Mouse (Mus musculus) v-Abl transformed pro-B cells (cell line): ENCODE measurements around the gene Gm20388.

Experiments
- in situ Hi-C, 2 experiments: fragments of 400-800 bp; cut with MboI; formaldehyde crosslinking; loops; one replicate each; pipeline ENCODE4 v1.15.1; 2025; ENCODE audit not compliant: unreplicated experiment in 2 of 2

Gene Gm20388

GRCm38 (mm10) chr8:122071193-122071592 is 2160.6 kb downstream of the Gm20388 start:
- in situ Hi-C loops = no loop called here

- in situ Hi-C loops = no loop called here
Observed at GRCm38 (mm10) chr8:122073964-122074363, 2163.3 kb downstream of the Gm20388 start.

- in situ Hi-C loops = no loop called here
Observed at GRCm38 (mm10) chr8:122074442-122074841, 2163.8 kb downstream of the Gm20388 start.

- in situ Hi-C loops = no loop called here
Observed at GRCm38 (mm10) chr8:122074977-122075376, 2164.3 kb downstream of the Gm20388 start.

- in situ Hi-C loops = no loop called here
Observed at GRCm38 (mm10) chr8:122076183-122076842, 2165.7 kb downstream of the Gm20388 start.

GRCm38 (mm10) chr8:122078321-122078720 is 2167.7 kb downstream of the Gm20388 start:
- in situ Hi-C loops = no loop called here

- in situ Hi-C loops = no loop called here
Observed at GRCm38 (mm10) chr8:122079093-122079492, 2168.5 kb downstream of the Gm20388 start.

DNA sequence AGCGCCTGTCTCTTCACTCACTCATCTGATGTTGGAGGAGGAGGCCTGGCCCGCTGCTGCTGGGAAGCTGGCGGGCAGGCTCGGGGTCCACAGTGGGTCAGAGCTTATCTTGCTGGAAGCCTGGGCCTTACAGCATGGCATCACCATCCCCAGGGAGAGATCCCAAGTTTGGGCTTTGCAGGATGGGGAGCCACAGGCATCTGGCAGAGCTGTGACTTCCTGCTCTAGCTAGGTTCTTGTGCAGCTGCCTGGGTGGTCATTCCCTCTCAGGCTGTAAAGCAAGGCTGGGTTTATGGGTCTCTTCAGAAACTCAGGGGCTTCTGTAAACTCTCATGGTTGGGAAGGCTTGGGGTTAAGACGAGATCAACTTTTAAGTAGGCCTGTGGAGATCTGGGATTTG is 2169.7 kb downstream of the Gm20388 start:
- in situ Hi-C loops = no loop called here

DNA sequence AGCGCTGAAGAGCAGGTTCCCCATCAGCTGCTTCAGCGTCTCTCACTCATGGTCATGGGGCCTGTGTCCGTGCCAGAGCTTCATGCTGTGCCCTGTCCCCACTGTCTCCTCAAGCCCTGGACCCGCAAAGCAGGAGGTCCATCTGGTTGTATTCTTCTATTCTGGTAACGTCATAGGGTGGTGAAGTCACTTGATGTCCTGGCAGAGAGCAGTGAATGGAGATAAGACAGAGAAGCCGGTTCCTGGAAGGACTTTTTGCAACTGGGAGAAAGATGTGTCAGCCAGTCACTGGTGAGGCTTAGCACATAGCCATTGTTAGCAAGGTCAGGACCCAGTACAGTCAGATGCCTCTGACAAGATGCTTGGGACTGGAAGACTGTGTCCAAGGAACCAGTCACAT is 2172.8 kb downstream of the Gm20388 start:
- in situ Hi-C loops = no loop called here

DNA sequence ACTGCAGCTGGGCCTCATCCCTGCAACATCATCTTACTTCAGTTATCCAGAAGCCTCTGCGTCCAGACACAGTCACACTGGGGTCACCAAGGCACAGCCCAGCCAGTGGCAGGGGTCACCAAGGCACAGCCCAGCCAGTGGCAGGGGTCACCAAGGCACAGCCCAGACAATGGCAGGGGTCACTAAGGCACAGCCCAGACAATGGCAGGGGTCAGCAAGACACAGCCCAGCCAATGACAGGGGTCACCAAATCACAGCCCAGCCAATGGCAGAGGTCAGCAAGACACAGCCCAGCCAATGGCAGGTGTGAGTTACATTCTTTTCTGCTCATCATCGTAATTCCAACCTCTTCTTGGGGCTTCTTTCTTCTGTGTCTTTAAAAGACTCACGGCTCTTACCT is 2173.5 kb downstream of the Gm20388 start:
- in situ Hi-C loops = no loop called here

- in situ Hi-C loops = no loop called here
Observed at GRCm38 (mm10) chr8:122084726-122085410, 2174.2 kb downstream of the Gm20388 start.

GRCm38 (mm10) chr8:122086064-122086463 is 2175.4 kb downstream of the Gm20388 start:
- in situ Hi-C loops = no loop called here

DNA sequence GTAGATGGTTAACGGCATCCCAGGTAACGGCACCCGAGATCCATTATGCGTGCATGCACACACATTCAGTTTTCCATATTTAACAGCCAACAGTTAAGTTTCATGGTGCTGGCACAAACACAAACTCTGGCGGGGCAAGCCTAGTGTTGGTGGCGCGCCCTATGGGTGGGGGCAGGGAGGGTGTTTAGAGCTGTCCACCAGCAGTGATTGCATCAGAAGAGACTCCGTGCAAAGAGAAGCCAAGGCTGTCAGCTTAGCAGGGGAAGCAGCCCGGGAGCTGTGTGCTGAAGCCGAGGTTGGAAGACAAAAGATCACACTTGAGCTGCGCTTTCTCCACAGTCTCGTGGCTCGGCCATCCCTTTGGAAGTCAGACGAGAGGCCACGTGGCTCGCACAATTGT is 2178.0 kb downstream of the Gm20388 start:
- in situ Hi-C loops = no loop called here

DNA sequence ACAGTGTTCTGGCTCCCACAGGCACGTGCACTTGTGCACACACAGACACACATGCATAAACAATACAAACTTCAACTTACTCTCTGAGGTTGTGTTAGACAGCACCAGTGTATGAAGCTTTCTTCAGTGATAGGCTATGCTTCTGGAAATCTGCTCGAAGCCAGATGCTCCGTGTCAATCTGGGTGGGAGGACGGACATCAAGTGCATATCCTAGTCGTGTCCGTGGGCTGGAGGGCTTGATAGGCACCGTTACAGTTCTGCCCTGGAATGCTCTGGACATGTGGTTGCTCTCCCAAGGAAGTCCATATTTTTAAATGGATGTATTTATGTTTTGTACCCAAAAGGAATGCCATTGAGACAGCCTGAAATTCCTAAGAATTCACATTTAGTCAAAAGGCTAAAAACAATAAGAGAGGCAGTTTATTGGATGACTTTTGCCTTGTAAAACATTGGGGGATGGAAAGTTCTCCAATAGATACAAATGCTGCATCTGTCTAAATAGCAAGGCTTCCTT is 2178.6 kb downstream of the Gm20388 start:
- in situ Hi-C loops = no loop called here

GRCm38 (mm10) chr8:122092476-122092875 is 2181.8 kb downstream of the Gm20388 start:
- in situ Hi-C loops = no loop called here

- in situ Hi-C loops = no loop called here
Observed at GRCm38 (mm10) chr8:122098766-122099165, 2188.1 kb downstream of the Gm20388 start.

DNA sequence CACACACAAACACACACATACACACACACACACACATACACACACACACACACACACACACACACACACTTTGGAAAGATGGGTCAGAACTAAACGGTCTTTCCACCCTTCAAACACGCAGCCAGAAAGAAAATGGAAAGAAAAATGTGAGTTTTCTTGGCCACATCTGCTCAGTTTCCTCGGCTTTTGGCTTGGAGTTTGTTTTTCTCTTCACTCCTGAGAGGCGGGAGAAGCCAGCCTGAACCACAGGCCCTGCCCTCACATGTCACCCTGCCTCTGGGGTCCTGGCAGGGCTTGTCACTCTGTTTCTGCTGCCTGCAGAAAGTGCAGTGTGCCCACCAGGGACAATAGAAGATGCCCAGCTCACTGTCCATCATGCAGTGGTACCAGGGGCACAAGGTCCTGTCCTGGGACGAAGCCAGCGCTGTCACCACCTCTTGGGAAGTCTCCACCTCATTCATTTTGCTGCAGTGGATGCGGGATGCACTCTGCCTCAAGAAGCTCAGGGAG is 2189.1 kb downstream of the Gm20388 start:
- in situ Hi-C loops = no loop called here

DNA sequence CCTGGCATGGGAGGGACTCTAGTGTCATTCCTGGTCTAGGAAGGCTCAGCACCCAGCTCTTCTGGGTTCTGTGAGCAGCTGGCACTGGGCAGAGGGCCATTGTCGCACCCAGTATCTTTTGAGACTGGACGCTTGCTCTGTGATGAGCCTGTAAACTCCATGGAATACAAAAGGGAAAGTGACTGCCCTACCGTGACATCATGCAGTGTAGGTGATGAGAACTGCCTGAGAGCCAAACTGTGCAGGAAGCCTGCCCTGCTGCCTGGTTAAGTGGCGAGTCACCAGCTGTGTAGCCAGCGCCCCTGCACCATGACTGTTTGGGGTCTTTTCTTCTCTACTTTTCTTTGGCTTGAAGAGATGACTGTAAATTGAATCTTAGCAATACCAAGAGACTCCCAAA is 2191.2 kb downstream of the Gm20388 start:
- in situ Hi-C loops = no loop called here

- in situ Hi-C loops = no loop called here
Observed at GRCm38 (mm10) chr8:122102286-122102685, 2191.6 kb downstream of the Gm20388 start.

DNA sequence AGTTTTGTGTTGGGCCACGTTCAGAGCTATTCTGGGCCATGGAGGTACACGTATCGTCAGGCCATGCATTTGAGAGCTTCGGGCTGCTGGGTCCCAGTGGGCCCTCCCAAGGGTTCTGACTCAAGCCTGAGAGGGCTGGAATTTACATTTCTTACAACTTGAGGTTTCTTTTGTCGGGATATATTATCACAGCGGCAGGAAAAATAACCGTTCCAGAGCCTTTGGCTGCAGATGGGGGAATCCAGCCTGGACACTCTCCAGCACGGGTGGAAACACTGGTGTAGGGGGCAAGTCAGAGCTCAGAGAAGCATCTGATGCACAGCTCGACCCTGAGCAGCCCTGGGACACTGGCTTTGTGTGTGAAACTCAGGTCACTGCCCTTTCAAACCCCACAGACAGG is 2192.6 kb downstream of the Gm20388 start:
- in situ Hi-C loops = no loop called here

DNA sequence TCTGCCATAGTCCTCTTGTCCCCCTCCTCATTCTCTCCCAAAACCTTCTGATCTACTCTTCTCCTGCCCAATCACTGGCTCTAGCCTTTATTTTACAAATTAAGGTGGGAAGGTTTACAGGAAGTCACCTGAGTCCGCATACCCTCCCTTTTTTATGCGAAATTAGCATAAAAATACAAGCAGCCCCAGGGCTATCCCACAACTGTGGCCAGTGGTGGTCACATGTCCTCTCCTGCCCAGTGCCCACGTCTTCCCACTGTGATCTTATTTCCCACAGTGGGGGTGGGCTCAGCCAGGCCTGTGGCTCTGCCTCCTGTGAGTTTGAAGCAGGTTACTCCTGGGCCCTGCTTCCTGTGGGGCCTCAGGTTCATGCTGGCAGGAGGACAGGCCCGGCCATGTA is 2194.0 kb downstream of the Gm20388 start:
- in situ Hi-C loops = no loop called here

- in situ Hi-C loops = no loop called here
Observed at GRCm38 (mm10) chr8:122106270-122106669, 2195.6 kb downstream of the Gm20388 start.
